Mouse (Mus musculus): ENCODE measurements around the gene Rgma.

Rgma gene

GRCm38 (mm10) chr7:73372352-73372970, 2.8 kb upstream of the Rgma start:
- DNase-seq = no peak

- no peak for DNase-seq
These were observed 582 bp upstream of the Rgma start for GRCm38 (mm10) chr7:73374727-73375126.

- DNase-seq = peak; percentile 29
These were observed 1.0 kb downstream of the Rgma start for GRCm38 (mm10) chr7:73376101-73377001.

- no peak for DNase-seq
These were observed 2.0 kb downstream of the Rgma start for GRCm38 (mm10) chr7:73377307-73377706.

- DNase-seq = no peak
These were observed 2.7 kb downstream of the Rgma start for GRCm38 (mm10) chr7:73378034-73378433.

- DNase-seq = no peak
These were observed 7.5 kb downstream of the Rgma start for GRCm38 (mm10) chr7:73382843-73383242.

GRCm38 (mm10) chr7:73388866-73389265, 13.6 kb downstream of the Rgma start:
- DNase-seq = no peak

- no peak for DNase-seq
These were observed 14.1 kb downstream of the Rgma start for GRCm38 (mm10) chr7:73389419-73389818.

GRCm38 (mm10) chr7:73389871-73390294, 14.6 kb downstream of the Rgma start:
- no peak for DNase-seq

GRCm38 (mm10) chr7:73390426-73391001, 15.2 kb downstream of the Rgma start:
- DNase-seq = no peak

GRCm38 (mm10) chr7:73391002-73391517, 15.8 kb downstream of the Rgma start:
- no peak for DNase-seq

GRCm38 (mm10) chr7:73391518-73392321, 16.4 kb downstream of the Rgma start:
- DNase-seq = no peak

GRCm38 (mm10) chr7:73392359-73392758, 17.1 kb downstream of the Rgma start:
- DNase-seq = no peak

- DNase-seq = no peak
These were observed 18.2 kb downstream of the Rgma start for GRCm38 (mm10) chr7:73393307-73394012.

- DNase-seq = no peak
These were observed 18.7 kb downstream of the Rgma start for GRCm38 (mm10) chr7:73394013-73394409.

- DNase-seq = peak; percentile 23
These were observed 23.0 kb downstream of the Rgma start for GRCm38 (mm10) chr7:73398319-73398718.

GRCm38 (mm10) chr7:73398806-73399442, 23.6 kb downstream of the Rgma start:
- no peak for DNase-seq

GRCm38 (mm10) chr7:73399501-73400044, 24.3 kb downstream of the Rgma start:
- DNase-seq = peak; percentile 58

- no peak for DNase-seq
These were observed 25.0 kb downstream of the Rgma start for GRCm38 (mm10) chr7:73400051-73400916.

GRCm38 (mm10) chr7:73402106-73402505, 26.8 kb downstream of the Rgma start:
- DNase-seq = no peak

Data from thymus, postnatal 14 days (tissue).